Mouse (Mus musculus) heart, embryonic 16.5 days (tissue): ENCODE data around the gene Rab24. TPM values are rescaled to one million over a fixed set of nuclear protein-coding genes. Genes with fewer than 3 reads are reported as not detected.

Source experiments
- ATAC-seq: fragments of 200-750 bp; cut with Nextera tagmentation; replicated peaks from 2 replicates; pipeline ENCODE4 v1.8.0; 2017; ENCODE audit warnings: moderate number of reproducible peaks; ENCODE audit not compliant: insufficient read depth, low FRiP score; ENCODE audit errors: extremely low read depth
- H3K27ac ChIP-seq: fragments of 300-500 bp; sonication (generic); 2 replicates; pipeline ENCODE4 v1.5.1; 2014; ENCODE audit warnings: mild to moderate bottlenecking, low read length, control low read depth, moderate library complexity
- H3K27me3 ChIP-seq: fragments of 300-500 bp; sonication (generic); 2 replicates; pipeline ENCODE4 v1.6.1; 2014; ENCODE audit warnings: low read length, mixed read lengths; ENCODE audit not compliant: control insufficient read depth, insufficient read depth
- H3K36me3 ChIP-seq: fragments of 300-500 bp; sonication (generic); 2 replicates; pipeline ENCODE4 v1.6.1; 2014; ENCODE audit not compliant: control insufficient read depth, insufficient read depth
- H3K4me1 ChIP-seq: fragments of 300-500 bp; sonication (generic); 2 replicates; pipeline ENCODE4 v1.6.1; 2014; ENCODE audit warnings: low read length, mixed read lengths; ENCODE audit not compliant: control insufficient read depth, insufficient read depth
- H3K4me2 ChIP-seq: fragments of 300-500 bp; sonication (generic); 2 replicates; pipeline ENCODE4 v1.6.1; 2014; ENCODE audit warnings: low read depth, mild to moderate bottlenecking, control low read depth, low read length
- H3K4me3 ChIP-seq: fragments of 300-500 bp; sonication (generic); 2 replicates; pipeline ENCODE4 v1.5.1; 2014; ENCODE audit warnings: mild to moderate bottlenecking, control low read depth, low read length
- H3K9ac ChIP-seq: fragments of 300-500 bp; sonication (generic); 2 replicates; pipeline ENCODE4 v1.6.1; 2014; ENCODE audit warnings: low read length, control low read depth
- H3K9me3 ChIP-seq: fragments of 300-500 bp; sonication (generic); replicated peaks from 2 replicates; pipeline ENCODE4 v1.6.1; 2016; ENCODE audit warnings: low read length; ENCODE audit not compliant: control insufficient read depth
- WGBS: fragments of 180-500 bp; shearing (Covaris S2); extraction: QIAGEN DNeasy Blood & Tissue Kit; methylation state at CpG from one replicate; pipeline ENCODE4 v1.1.7; 2014; 5-methylcytosine and 5-hydroxymethylcytosine counted together
- polyA plus RNA-seq: library from polyadenylated mRNA; unstranded; fragments of >200 nt; fragmentation: Nextera tagmentation; extraction: Ambion mirVana; gene quantifications from 2 replicates; pipeline ENCODE4 v1.2.1, GENCODE M21; 2015

Gene Rab24
- polyA plus RNA-seq, 1 experiment from 2014 or later = 67.4 TPM

DNA sequence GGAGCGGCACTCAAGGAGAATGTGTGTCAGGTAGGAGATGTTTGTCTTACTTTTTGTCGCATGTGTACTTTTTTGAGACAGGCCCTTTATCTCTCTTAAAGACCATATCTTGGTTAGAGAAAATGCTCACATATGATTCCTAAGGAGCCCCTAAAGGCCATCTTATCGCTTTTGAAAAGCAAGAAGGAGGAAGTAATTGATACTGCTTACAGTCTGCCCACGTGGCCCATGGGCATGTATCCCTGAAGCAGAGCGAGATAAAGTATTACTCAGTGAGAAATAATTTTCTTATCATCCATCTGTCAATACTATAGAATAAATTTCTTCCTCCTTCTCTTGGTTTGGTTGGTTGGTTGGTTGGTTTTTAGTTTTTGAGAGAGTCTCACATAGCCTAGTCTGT, 44.1 kb downstream of the Rab24 start:
- Histone ChIP-seq H3K4me3 (no peak overlapping the region), H3K27me3 (no peaks in the 10 kb centered on the region), H3K9ac (no peak overlapping the region), H3K4me1 (no peaks in the 10 kb centered on the region), H3K9me3 (no peaks in the 10 kb centered on the region), H3K4me2 (no peak overlapping the region), H3K27ac (no peak overlapping the region), H3K36me3 (peaks cover 45% of the 10 kb centered on the region)
- no peak for ATAC-seq
- WGBS = 78% methylated on average over 5 of the region's 5 CpGs

DNA sequence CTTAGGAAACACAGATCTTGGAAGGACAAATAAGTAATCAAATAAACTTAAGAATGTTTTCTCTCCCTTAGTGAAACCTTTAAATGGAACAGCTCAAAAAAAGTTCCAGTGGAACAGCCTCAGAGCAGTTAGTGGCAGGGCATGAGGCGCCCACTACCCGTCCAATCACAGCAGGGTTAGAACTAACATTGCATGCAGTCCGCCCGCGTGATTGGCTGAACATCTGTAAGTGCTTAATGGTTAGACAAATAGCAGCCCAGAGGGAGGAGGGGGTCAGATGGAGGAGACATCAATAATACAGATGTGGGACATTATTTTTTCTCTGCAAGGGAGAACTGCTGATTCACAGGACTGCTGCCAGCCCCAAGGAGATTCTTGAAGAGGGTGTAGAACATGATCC, 44.5 kb downstream of the Rab24 start:
- H3K27me3 ChIP-seq = no peaks in the 10 kb centered on the region
- peaks cover 42% of the 10 kb centered on the region for H3K36me3 ChIP-seq
- 89% methylated on average over 5 of the region's 5 CpGs for WGBS
- no peak overlapping the region for H3K27ac ChIP-seq
- H3K9me3 ChIP-seq = no peaks in the 10 kb centered on the region
- H3K4me3 ChIP-seq = no peak overlapping the region
- no peak overlapping the region for H3K4me2 ChIP-seq
- H3K4me1 ChIP-seq = no peaks in the 10 kb centered on the region
- H3K9ac ChIP-seq = no peak overlapping the region
- no peak for ATAC-seq

Other genes with a start within 250 kb of the Rab24 start
- gene Uimc1, start 221.6 kb downstream of the Rab24 start, polyA plus RNA-seq = 19.0 and 22.0 TPM in 2 replicates
- 19.1 and 20.6 TPM in 2 replicates for gene Zfp346, start 216.6 kb downstream of the Rab24 start, polyA plus RNA-seq
- gene Gm17617, start 188.4 kb downstream of the Rab24 start, polyA plus RNA-seq = not detected in 2 replicates
- 0.80 and 2.6 TPM in 2 replicates for gene Fgfr4, start 169.3 kb downstream of the Rab24 start, polyA plus RNA-seq
- gene Nsd1, start 112.2 kb downstream of the Rab24 start, polyA plus RNA-seq = 38.1 and 40.5 TPM in 2 replicates
- gene Prelid1, start 1.4 kb downstream of the Rab24 start, polyA plus RNA-seq = 339 and 346 TPM in 2 replicates
- 29.2 and 29.4 TPM in 2 replicates for gene Mxd3, start 7.9 kb upstream of the Rab24 start, polyA plus RNA-seq
- gene Lman2, start 40.8 kb upstream of the Rab24 start, polyA plus RNA-seq = 84.2 and 84.5 TPM in 2 replicates
- 1.4 and 2.4 TPM in 2 replicates for gene Rgs14, start 47.8 kb upstream of the Rab24 start, polyA plus RNA-seq
- not detected in 2 replicates for gene Slc34a1, start 76.2 kb upstream of the Rab24 start, polyA plus RNA-seq
- gene Pfn3, start 93.3 kb upstream of the Rab24 start, polyA plus RNA-seq = not detected in 2 replicates
- 0.25 TPM in 1 of 2 replicates, not detected in the other for gene F12, start 104.8 kb upstream of the Rab24 start, polyA plus RNA-seq
- gene Grk6, start 123.1 kb upstream of the Rab24 start, polyA plus RNA-seq = 11.4 and 19.4 TPM in 2 replicates
- gene Prr7, start 142.3 kb upstream of the Rab24 start, polyA plus RNA-seq = 0.25 and 0.28 TPM in 2 replicates
- 59.4 and 62.5 TPM in 2 replicates for gene Dbn1, start 166.2 kb upstream of the Rab24 start, polyA plus RNA-seq
- 229 and 248 TPM in 2 replicates for gene Pdlim7, start 191.7 kb upstream of the Rab24 start, polyA plus RNA-seq
- 1.9 and 2.2 TPM in 2 replicates for gene Dok3, start 207.3 kb upstream of the Rab24 start, polyA plus RNA-seq
- gene Ddx41, start 214.7 kb upstream of the Rab24 start, polyA plus RNA-seq = 31.9 and 32.1 TPM in 2 replicates
- 22.6 and 23.9 TPM in 2 replicates for gene Fam193b, start 249.2 kb upstream of the Rab24 start, polyA plus RNA-seq